Mouse (Mus musculus): ENCODE data around the gene Cd82.

- TF ChIP-seq CTCF (IDR thresholded peaks at IDR 0.05; ENCODE audit: extremely low read depth, insufficient read length, insufficient replicate concordance, low read depth, low read length) (no peak), POLR2A (IDR thresholded peaks at IDR 0.05; ENCODE audit: low read depth, low read length) (no peak)
Measured at GRCm38 (mm10) chr2:93430993-93431392, 31.9 kb downstream of the Cd82 start.
